Mouse (Mus musculus): ENCODE data around the gene Slc22a14. TPM values are rescaled to one million over a fixed set of nuclear protein-coding genes. Genes with fewer than 3 reads are reported as not detected.

Slc22a14 gene
- total and polyA plus RNA-seq, 2 experiments, result not detected

DNA sequence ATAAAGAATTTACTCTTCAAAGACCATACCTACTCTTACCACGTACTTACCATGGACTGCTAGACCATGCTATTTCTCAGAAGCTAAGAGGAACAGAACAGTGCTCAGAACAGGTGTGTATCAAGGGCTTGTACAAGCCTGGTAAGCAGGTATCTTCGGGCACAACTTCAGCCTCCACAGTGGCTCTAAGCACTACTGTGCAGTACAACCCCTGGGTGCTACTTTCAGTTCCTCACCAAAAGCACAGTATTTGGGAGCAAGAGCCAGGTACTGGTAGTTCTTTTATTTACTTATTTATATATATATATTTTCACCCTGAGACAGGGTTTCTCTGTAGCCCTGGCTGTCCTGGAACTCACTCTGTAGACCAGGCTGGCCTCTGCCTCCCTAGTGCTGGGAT, 104.5 kb downstream of the Slc22a14 start:
- Histone ChIP-seq H3K9ac (ENCODE audit: low read depth, low read length) (no peak overlapping the region), H3K36me3 (ENCODE audit: control insufficient read depth, insufficient read depth, low read length) (peaks cover 38% of the 10 kb centered on the region), H3K27ac (replicated peaks; ENCODE audit: insufficient read depth, low read depth, low read length) (no peak overlapping the region), H3K27me3 (ENCODE audit: control insufficient read depth, insufficient read depth, low read length) (no peaks in the 10 kb centered on the region), H3K79me2 (ENCODE audit: control insufficient read depth, insufficient read depth, low read length) (no peaks in the 10 kb centered on the region), H3K4me3 (ENCODE audit: insufficient read depth, low read depth, low read length) (no peak overlapping the region), H3K4me1 (ENCODE audit: control insufficient read depth, insufficient read depth, low read length) (no peaks in the 10 kb centered on the region)
- TF ChIP-seq POLR2A (IDR thresholded peaks at IDR 0.05; ENCODE audit: extremely low read depth, insufficient read depth, low read length) (no peak), CTCF (IDR thresholded peaks at IDR 0.05; ENCODE audit: low read depth, low read length) (no peak)
- WGBS, result 99% methylated on average over 2 of the region's 2 CpGs
- DNase-seq (ENCODE audit: extremely low read depth, low read depth, low spot score), result no peak

DNA sequence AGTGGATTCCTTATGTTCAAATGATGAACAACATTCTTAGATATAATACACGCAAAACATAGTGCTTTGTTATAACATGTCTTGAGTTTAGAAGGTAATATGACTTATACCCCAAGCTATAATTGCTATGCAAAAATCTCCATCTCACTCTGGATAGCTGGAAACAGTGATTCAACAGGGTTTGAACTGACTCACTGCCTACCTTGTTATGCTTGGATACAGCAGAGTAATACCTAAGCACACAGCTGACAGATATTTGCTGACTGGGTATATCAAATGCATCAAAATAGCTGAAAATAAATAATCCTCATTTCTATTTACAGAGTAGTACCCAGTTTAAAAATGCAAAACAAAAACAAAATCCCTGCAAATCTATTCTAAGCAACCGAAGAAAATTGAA, 106.6 kb downstream of the Slc22a14 start:
- Histone ChIP-seq H3K27me3 (ENCODE audit: control insufficient read depth, insufficient read depth, low read length) (no peaks in the 10 kb centered on the region), H3K27ac (replicated peaks; ENCODE audit: insufficient read depth, low read depth, low read length) (no peak overlapping the region), H3K79me2 (ENCODE audit: control insufficient read depth, insufficient read depth, low read length) (no peaks in the 10 kb centered on the region), H3K36me3 (ENCODE audit: control insufficient read depth, insufficient read depth, low read length) (peaks cover 44% of the 10 kb centered on the region), H3K4me3 (ENCODE audit: insufficient read depth, low read depth, low read length) (no peak overlapping the region), H3K9ac (ENCODE audit: low read depth, low read length) (no peak overlapping the region), H3K4me1 (ENCODE audit: control insufficient read depth, insufficient read depth, low read length) (no peaks in the 10 kb centered on the region)
- no peak for TF ChIP-seq POLR2A (IDR thresholded peaks at IDR 0.05; ENCODE audit: extremely low read depth, insufficient read depth, low read length)
- TF ChIP-seq CTCF (IDR thresholded peaks at IDR 0.05; ENCODE audit: low read depth, low read length), result no peak
- DNase-seq (ENCODE audit: extremely low read depth, low read depth, low spot score), result no peak
- 96% methylated on average over 2 of the region's 2 CpGs for WGBS

DNA sequence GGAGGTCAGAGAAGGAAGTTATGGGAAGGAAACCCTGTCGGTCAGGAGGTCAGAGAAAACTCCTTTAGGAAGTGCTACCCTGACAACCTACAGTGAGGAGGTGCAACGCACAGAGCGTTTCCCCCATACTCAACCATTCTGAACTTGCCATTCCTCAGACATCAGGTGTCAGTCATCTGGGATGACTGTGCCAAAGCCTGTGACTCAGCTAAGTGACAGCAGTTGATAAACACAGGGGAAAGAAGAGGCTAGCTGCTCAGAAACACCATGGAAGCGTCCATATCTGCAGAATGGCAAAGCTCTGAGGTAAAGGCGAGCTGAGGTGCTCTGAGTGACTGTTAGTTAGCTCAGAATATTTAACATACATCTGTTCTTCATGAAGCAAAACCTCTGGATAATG, 107.2 kb downstream of the Slc22a14 start:
- Histone ChIP-seq H3K27ac (replicated peaks; ENCODE audit: insufficient read depth, low read depth, low read length) (no peak overlapping the region), H3K36me3 (ENCODE audit: control insufficient read depth, insufficient read depth, low read length) (peaks cover 44% of the 10 kb centered on the region), H3K4me1 (ENCODE audit: control insufficient read depth, insufficient read depth, low read length) (no peaks in the 10 kb centered on the region), H3K9ac (ENCODE audit: low read depth, low read length) (no peak overlapping the region), H3K27me3 (ENCODE audit: control insufficient read depth, insufficient read depth, low read length) (no peaks in the 10 kb centered on the region), H3K79me2 (ENCODE audit: control insufficient read depth, insufficient read depth, low read length) (no peaks in the 10 kb centered on the region), H3K4me3 (ENCODE audit: insufficient read depth, low read depth, low read length) (no peak overlapping the region)
- no peak for TF ChIP-seq CTCF (IDR thresholded peaks at IDR 0.05; ENCODE audit: low read depth, low read length)
- no peak for TF ChIP-seq POLR2A (IDR thresholded peaks at IDR 0.05; ENCODE audit: extremely low read depth, insufficient read depth, low read length)
- WGBS, result 83% methylated on average over 5 of the region's 5 CpGs
- no peak for DNase-seq (ENCODE audit: extremely low read depth, low read depth, low spot score)

DNA sequence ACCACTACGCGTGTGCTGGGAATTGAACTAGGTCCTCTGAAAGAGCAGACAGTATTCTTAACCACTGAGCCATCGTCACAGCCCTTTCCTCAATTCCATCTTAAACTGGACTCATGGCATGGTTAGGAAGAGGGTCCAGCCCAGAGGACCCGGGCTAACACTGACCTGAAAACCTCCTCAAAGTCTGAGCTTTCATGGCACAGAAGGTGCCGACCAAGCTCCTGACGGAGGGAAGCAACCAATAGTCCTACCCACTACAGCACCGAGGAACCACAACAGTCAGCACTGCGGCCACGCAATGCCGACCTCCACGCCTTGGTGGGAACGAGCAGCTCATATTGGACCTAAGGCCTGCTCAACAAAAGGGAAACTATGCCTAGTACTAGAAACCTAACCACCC, 109.2 kb downstream of the Slc22a14 start:
- WGBS, result 98% methylated on average over 12 of the region's 12 CpGs
- peaks cover 44% of the 10 kb centered on the region for H3K36me3 ChIP-seq (ENCODE audit: control insufficient read depth, insufficient read depth, low read length)
- no peak overlapping the region for H3K27ac ChIP-seq (replicated peaks; ENCODE audit: insufficient read depth, low read depth, low read length)
- no peaks in the 10 kb centered on the region for H3K27me3 ChIP-seq (ENCODE audit: control insufficient read depth, insufficient read depth, low read length)
- no peak overlapping the region for H3K4me3 ChIP-seq (ENCODE audit: insufficient read depth, low read depth, low read length)
- TF ChIP-seq CTCF (IDR thresholded peaks at IDR 0.05; ENCODE audit: low read depth, low read length), result no peak
- TF ChIP-seq POLR2A (IDR thresholded peaks at IDR 0.05; ENCODE audit: extremely low read depth, insufficient read depth, low read length), result no peak
- no peaks in the 10 kb centered on the region for H3K79me2 ChIP-seq (ENCODE audit: control insufficient read depth, insufficient read depth, low read length)
- H3K9ac ChIP-seq (ENCODE audit: low read depth, low read length), result no peak overlapping the region
- H3K4me1 ChIP-seq (ENCODE audit: control insufficient read depth, insufficient read depth, low read length), result no peaks in the 10 kb centered on the region
- DNase-seq (ENCODE audit: extremely low read depth, low read depth, low spot score), result no peak

DNA sequence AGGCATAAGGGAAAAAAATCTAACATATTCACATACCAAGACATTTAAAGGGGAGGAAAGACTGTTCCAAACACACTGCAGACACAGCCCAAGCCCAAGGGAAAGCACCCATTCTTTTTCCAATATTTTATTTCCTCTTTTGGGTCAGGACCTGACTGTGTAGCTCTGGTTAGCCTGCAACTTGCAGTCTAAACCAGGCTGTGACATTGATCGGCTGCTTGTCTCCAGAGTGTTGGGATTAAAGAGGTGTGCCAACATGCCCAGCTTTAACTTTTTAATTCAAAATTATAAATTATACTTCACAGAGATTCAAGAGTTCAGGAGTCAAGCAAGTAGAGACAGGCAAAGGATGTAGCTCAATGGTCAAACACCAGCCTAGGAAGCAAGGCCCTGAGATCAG, 110.3 kb downstream of the Slc22a14 start:
- no peak for TF ChIP-seq CTCF (IDR thresholded peaks at IDR 0.05; ENCODE audit: low read depth, low read length)
- no peak for TF ChIP-seq POLR2A (IDR thresholded peaks at IDR 0.05; ENCODE audit: extremely low read depth, insufficient read depth, low read length)
- no peak overlapping the region for H3K4me3 ChIP-seq (ENCODE audit: insufficient read depth, low read depth, low read length)
- H3K79me2 ChIP-seq (ENCODE audit: control insufficient read depth, insufficient read depth, low read length), result no peaks in the 10 kb centered on the region
- H3K27ac ChIP-seq (replicated peaks; ENCODE audit: insufficient read depth, low read depth, low read length), result no peak overlapping the region
- H3K36me3 ChIP-seq (ENCODE audit: control insufficient read depth, insufficient read depth, low read length), result peaks cover 50% of the 10 kb centered on the region
- DNase-seq (ENCODE audit: extremely low read depth, low read depth, low spot score), result no peak
- WGBS, result 90% methylated on average over 1 of the region's 1 CpGs
- no peaks in the 10 kb centered on the region for H3K4me1 ChIP-seq (ENCODE audit: control insufficient read depth, insufficient read depth, low read length)
- no peaks in the 10 kb centered on the region for H3K27me3 ChIP-seq (ENCODE audit: control insufficient read depth, insufficient read depth, low read length)
- no peak overlapping the region for H3K9ac ChIP-seq (ENCODE audit: low read depth, low read length)

DNA sequence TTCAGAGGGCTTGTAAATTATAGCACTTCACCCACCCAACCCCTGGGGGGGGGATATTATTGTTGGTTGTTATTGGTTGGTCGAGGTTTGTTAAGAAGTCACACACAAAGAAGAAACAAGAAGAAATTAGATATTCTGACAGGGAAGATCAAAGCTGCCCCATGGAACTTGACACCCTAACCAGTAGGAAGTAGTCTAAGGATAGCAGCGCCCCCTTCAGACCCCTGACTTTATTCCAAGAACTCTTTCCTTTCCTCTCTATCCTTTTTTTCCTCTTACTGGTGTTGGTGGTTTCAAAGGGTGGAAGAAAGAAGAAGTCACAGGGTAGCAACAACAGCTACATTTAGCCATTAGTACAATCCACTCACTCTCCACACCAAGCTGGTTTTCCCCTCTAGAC, 111.2 kb downstream of the Slc22a14 start:
- no peaks in the 10 kb centered on the region for H3K79me2 ChIP-seq (ENCODE audit: control insufficient read depth, insufficient read depth, low read length)
- H3K36me3 ChIP-seq (ENCODE audit: control insufficient read depth, insufficient read depth, low read length), result peaks cover 46% of the 10 kb centered on the region
- no peaks in the 10 kb centered on the region for H3K4me1 ChIP-seq (ENCODE audit: control insufficient read depth, insufficient read depth, low read length)
- no peak for DNase-seq (ENCODE audit: extremely low read depth, low read depth, low spot score)
- no peaks in the 10 kb centered on the region for H3K27me3 ChIP-seq (ENCODE audit: control insufficient read depth, insufficient read depth, low read length)
- no peak overlapping the region for H3K27ac ChIP-seq (replicated peaks; ENCODE audit: insufficient read depth, low read depth, low read length)
- no peak overlapping the region for H3K4me3 ChIP-seq (ENCODE audit: insufficient read depth, low read depth, low read length)
- no peak for TF ChIP-seq CTCF (IDR thresholded peaks at IDR 0.05; ENCODE audit: low read depth, low read length)
- no peak overlapping the region for H3K9ac ChIP-seq (ENCODE audit: low read depth, low read length)
- 82% methylated on average over 2 of the region's 2 CpGs for WGBS
